Mouse (Mus musculus): ENCODE measurements around the gene Hnrnpa1. TPM values are rescaled to one million over a fixed set of nuclear protein-coding genes. Genes with fewer than 3 reads are reported as not detected.
A peak's percentile ranks its signal among the peaks of the same experiment; 100 is the strongest.
"Not testable (repeated sequence)": the region's sequence is repeated elsewhere in the genome, so short reads cannot be mapped to it uniquely, and the experiment has no call there.

The Hnrnpa1 gene
- total RNA-seq, 2 experiments from 2014 or later, result 295 to 303 TPM

DNA sequence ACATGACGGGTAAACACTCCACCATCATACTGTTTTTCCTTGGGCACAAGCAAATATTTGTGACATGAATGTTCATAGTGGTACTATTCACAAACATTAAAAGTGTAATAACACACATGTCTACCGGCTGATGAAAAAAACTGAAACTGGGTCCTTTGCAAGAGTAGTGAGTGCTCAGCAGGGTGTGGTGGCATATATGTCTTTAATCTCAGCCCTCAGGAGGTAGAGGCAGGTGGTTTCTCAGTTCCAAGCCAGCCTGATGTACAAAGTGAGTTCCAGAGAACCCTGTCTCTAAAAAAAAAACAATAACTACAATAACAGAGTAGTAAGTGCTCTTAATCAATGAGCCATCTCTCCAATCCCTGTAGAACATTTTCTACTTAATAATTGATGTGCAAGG lies 24.6 kb downstream of the Hnrnpa1 start:
- DNase-seq (ENCODE audit: low spot score in 2 of 2), result no peak

DNA sequence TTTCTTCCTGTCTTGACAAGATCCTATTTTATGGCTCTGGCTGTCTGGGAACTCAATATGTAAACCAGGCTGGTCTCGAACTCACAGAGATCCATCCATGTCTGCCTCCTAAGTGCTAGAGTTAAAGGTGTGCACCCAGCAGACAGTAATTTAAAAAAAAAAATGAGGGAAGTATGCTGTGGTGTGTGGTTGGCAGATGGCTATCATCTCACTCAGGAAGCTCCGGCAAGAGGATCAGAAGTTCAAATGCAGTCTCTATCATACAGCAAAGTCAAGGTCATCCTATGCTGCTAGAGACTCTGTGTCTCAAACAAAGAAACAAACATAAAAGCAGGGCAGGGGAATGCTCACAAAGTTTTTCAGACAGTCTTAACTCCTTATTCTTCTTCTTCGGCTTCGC lies 28.7 kb downstream of the Hnrnpa1 start:
- DNase-seq (ENCODE audit: low spot score in 2 of 2), result no peak

DNA sequence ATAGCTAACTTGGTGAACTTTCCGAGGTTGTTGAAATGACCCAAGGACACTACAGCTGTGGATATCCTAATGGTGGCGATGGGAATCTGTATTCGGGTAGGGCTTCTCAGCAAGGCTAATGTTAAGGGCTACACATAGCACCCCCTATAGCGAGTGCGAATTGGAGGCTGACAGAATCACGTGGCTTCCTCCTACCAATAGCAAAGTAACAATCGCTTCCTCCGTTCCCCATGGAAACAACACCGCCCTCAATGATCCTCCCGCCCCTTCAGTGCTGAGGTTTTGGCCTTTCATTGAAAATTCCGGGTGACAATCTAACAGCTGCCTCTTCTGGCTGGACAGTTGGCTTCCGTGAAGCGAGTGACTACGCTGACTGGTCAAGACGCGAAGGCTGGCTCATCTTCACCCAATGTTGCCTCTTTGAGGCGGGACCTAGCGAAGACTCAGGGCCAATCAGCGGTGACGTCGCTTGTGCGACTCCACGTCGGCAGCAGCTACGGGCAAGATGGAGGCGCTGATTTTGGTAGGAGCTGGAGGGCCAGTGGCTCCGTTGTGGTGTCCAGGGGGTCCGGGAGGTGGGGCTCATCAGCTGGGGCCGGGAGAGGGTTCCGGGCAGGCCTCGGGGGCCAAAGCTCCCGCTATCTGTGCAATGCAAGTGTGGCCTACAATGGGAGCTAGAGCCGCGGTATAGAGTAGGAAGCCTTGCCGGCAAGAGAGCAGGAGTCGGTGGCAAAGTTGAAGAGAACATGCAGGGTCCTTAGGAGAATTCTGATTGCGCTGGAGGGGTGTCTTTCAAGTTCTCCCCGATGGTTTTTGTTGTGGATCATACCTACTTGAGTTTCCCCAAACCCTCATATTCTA lies 32.4 kb downstream of the Hnrnpa1 start, which contains the start of gene Copz1:
TSS of gene Copz1 (plus strand) at position 296 of the 861 bp plus-strand sequence.
- peak; percentile 82 to 95 for DNase-seq (ENCODE audit: low spot score in 2 of 2)

DNA sequence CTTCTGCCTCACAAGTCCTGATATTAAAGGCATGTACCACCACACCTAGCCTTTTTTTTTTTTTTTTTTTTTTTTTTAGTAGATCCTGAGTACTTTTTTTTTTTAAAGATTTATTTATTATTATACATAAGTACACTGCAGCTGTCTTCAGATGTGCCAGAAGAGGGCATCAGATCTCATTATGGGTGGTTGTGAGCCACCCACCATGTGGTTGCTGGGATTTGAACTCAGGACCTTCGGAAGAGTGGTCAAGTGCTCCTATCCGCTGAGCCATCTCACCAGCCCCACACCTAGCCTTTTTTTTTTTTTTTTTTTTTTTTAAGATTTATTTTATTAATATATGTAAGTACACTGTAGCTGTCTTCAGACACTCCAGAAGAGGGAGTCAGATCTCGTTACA lies 35.7 kb downstream of the Hnrnpa1 start:
- not testable (repeated sequence) for DNase-seq (ENCODE audit: low spot score in 2 of 2)

DNA sequence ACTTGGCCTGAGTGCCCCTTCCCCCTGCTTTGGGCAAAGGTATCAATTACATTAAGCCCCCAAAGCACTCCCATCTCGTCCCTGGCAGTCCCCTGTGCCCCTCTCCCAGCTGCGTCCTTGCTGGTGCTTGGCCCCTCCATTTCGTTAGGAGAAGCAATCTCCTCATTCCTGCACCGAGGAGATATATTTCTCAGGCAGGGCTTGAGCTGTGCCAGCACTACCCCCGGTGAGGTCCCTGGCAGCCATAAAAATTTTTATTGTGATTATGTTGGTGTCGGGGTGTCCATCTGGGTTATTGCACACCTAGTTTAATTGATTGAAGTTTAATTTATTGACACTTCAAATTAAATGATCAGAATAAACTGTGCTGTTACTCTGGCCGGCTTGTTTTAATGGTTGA lies 37.7 kb downstream of the Hnrnpa1 start:
- no peak for DNase-seq (ENCODE audit: low spot score in 2 of 2)

DNA sequence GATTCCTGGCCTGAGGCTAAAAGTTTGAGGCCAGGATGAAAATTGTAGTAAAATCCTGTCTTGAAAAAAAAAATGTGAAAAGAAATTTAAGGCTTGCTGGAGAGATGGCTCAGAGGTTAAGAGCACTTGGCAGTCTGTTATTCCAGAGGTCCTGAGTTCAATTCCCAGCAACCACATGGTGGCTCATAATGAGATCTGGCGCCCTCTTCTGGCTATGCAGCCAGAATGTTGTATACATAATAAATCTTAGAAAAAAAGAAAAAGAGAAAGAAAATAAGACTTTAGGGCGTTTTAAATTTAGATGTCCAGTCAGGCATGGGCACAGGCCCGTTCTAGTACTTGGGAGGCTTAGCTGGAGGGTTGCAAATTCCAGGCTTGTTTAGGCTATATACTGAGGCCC lies 39.5 kb downstream of the Hnrnpa1 start:
- no peak for DNase-seq (ENCODE audit: low spot score in 2 of 2)

DNA sequence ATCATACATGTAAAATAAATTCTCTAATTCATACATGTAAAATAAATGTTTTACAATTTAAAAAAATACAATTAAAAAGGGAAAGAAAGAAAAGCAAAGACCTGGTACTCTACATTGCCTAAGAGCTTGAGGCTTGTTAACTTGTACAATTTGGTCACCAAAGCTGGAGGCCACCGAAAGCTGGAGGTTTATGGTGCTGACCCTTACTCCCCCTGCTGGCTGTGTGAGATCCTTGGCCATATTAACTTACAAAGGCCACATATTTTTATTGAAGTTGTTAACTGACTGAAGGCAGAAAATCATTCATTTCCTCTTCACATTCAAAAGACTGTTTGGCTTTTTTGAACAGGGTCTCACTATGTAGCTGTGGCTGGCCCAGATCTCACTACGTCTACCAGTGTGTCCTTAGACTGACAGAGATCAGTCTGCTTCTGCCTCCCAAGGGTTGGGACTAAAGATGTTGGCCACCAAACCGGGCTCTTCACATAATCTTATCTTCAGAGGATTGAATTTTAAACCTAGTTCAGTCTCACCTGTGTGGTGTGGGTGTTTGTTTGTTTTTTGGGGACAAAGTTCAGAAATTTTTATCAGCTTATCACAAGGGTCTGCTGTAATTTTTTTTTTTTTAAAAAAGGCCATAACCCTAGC lies 40.7 kb downstream of the Hnrnpa1 start:
- no peak for DNase-seq (ENCODE audit: low spot score in 2 of 2)

DNA sequence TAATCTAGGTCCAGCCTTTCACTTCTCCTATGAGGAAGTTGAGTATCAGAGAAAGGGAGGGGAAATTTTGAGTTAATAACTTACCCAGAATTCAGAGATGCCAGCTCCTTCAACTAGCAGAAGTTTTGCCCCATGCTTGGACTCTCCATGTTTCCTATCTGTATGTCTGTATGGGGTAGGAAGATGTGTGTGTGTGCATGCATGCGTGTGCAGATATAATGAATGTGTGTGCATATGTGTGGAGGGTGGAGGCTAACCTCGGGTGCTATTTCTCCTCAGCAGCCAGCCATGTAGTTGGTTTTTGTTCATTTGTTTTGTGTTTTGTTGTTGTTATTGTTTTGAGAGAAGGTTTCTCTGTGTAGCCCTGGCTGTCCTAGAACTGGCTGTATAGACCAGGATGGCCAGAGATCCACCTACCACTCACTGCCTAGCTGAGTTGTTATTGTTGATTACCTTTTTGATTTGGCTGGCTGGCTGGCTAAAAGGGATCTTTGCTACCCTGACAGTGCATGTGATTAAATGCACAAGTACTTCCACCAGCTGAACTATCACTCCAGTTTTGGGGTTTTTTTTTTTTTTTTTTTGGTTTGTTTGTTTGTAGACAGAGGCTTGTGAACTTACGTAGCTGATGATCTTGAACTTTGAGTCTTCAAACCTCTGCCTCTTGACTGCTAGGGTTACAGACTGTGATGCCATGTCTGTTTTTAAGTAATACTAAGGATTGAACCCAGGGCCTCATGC lies 41.4 kb downstream of the Hnrnpa1 start:
- DNase-seq (ENCODE audit: low spot score in 2 of 2), result no peak

DNA sequence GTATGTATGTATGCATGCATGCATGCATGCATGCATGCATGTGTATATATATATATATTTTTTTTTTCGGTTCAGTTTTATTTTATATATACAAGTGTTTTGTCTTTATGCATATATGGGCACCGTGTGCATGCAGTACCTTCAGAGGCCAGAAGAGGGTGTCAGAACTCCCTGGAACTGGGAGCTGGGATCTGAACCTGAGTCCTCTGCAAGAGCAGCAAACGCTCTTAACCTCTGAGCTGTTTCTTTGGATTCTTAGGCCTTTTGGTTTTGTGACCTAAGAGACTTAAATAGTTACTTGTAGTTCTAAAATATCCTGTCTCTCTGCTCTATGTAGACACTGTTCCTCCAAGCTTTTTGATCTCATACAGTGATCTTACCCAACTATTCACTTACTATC lies 43.8 kb downstream of the Hnrnpa1 start:
- no peak for DNase-seq (ENCODE audit: low spot score in 2 of 2)

DNA sequence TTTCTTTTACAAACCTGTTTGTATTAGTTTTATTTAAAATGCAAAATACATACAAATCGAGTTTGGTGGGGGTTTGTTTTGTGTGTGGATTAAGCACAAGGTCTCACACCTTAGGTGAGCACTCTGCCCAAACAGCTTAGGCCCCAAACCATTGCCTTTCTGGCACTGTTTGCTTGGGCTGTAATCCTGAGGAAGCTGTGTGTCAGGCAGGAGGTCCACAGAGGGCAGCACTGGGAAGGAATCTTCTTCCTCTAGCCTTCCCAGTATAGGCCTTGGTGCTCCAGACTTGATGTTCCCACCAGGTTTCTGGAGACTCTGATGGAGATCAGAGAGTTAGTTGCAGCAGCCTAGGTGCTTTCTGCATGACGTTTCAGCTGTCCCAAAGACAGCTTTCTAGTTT lies 44.4 kb downstream of the Hnrnpa1 start:
- no peak for DNase-seq (ENCODE audit: low spot score in 2 of 2)

DNA sequence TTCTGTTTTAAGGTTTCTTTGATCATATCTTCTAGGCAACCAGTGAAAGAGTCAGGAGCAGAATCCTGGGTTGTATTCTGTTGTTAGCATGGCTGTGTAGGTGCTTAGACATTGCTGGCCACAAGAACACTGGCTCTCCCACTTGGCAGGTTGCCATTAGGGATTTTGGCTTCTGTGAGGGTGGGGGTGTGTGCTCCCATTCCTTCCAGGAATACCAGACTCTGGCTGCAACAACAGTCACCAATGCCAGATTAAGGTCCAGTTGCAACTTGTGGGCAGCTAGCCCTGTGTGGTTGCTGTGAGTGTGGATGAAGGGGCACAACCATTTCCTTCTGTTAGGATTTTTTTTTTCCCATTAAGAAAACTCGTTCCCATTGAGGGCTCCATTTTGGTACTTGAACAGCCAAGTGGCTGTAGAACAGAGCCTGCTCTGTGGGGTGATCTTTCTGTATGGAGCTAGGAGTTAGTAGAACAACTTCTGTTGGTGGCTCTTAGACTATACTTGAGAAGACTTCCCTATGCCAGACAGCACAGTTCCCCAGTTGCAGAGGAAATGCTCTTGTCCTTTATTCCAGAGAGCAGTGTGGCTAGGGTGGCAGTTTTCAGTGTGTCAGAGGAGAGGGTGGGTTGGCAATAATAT lies 45.7 kb downstream of the Hnrnpa1 start:
- peak in 1 of 2 experiments; percentile 71 for DNase-seq (ENCODE audit: low spot score in 2 of 2)

DNA sequence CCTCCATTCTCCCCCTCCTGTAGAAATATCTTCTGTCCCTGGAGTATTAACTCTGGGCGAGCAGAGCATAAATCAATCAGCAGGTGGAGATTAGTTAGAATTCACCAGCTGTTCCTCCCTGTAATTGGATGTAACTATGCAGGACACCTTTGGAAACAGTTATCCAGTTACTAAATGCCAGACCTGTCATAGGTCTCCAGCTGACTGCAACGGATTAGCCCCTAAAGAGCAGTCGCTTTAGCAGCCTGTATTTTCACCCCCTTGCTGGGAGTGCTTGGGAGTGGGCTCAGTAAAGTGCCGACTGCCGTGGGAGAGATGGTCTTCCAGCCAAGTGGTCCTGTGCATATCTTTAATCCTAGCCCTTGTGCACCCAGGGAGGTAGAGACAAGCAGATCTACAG lies 49.4 kb downstream of the Hnrnpa1 start:
- no peak for DNase-seq (ENCODE audit: low spot score in 2 of 2)

DNA sequence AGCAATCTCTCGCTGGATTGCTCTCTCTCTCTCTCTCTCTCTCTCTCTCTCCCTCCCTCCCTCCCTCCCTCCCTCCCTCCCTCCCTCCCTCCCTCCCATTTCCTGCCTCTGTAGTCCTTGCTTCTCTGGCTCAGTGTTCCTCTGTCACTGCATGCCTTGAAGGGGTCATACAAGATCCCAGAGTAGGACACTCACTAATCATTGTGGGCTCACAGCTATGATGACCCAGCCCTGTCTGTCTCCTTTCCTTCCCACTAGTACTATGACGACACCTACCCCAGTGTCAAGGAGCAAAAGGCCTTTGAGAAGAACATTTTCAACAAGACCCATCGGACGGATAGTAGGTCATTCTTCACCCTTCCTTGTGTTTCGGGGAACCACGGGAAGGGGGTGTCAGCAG lies 50.2 kb downstream of the Hnrnpa1 start:
- DNase-seq (ENCODE audit: low spot score in 2 of 2), result no peak

DNA sequence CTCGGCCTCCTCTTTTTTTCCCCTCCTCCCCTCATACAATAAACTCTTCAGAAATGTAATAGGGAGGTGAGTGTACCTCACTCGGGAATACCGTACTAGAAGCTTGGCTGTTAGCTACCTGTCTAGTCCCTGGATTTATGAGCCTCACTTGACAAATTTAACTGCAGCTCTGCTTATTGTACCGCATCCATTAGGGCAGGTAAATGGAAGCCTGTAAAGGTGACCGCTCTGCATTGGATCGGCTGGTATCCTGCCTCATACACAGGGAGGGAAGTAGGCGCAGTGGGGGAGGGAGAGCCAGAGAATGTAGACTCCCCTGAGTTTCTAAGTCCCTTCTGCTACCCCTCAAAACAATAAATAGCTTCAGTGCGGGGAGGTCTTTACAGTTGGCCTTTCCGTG lies 50.6 kb downstream of the Hnrnpa1 start:
- no peak for DNase-seq (ENCODE audit: low spot score in 2 of 2)

DNA sequence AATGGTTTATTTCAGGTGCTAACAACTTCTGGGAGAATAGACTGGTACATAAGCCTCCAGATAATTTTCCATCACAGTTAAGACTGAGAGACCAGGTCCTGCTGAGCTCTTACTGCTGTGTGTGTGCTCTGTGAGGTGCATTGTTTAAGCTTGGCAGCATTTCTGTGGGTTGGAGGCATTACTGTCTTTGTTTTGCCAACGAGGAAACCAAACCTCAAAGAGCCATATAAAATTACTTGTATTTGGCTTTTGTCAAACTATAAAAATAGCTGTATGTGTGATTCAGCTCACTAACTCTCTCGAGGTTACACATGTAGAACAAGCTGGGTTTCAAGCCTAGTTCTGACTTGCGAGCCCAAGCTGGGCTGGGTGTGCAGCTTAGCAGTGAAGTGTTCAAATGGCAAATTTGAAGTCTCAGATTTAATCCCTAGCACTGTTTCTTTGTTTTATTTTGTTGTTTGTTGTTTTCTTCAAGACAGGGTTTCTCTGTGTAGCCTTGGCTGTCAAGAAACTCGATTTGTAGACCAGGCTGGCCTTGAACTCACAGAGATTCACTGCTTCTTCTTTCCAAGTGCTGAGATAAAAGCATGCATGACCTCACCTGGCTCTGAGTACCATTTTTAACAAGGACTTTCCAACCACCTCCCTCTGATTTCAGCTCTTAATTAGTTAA lies 52.6 kb downstream of the Hnrnpa1 start:
- DNase-seq (ENCODE audit: low spot score in 2 of 2), result no peak

DNA sequence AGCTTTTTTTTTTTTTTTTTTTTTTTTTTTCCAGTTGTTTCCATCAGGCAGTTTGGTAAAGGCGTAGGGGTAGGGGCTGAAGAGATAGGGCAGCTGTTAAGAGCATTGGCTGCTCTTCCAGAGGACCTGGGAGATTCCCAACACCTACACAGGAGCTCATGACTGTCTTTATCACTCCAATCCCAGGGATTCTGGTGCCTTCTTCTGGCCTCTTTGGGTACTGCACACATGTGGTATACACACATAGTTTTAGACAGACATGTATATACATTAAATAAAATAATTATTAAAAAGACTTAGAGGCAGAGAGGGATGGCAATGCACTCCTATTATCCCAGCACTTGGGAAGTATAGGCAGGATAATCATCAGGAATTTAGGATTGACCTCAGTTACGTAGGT lies 53.1 kb downstream of the Hnrnpa1 start:
- DNase-seq (ENCODE audit: low spot score in 2 of 2), result no peak

DNA sequence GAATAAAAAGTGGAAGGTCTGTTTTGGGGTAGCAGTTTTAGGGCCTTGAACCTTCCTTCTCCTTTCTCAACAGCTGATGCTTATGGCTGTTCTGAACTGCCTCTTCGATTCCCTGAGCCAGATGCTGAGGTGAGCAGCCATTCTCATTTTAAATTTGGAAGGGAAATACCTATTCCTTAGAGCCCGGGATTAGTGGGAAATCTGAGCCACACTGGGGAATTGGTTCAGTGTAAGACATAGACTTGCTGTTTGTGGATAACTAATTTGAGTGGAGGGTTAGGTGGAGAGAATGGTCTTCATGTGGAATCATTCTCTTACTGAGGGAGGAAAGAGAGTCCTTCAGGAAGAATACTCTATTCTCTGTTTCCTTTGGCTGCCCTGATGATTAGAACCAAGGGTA lies 54.4 kb downstream of the Hnrnpa1 start:
- no peak for DNase-seq (ENCODE audit: low spot score in 2 of 2)

DNA sequence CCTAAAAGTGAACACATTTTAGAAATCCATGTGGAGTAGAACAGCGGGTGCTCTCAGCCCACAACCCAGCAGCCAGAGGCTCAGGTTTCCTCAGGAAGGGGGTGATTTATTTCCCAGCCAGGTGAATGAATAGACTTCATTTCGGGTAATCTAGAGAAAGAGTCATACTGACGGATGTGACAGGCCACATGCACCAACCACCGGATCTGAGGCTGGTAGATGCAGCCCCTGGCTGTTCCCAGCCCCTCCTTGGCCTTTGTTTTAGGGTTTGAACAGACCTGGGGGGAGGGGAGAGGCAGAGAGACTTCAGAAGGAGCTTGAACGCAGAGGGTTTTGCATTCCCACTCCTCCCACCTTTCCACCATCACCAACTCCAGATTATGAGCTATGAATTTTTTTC lies 55.6 kb downstream of the Hnrnpa1 start:
- no peak for DNase-seq (ENCODE audit: low spot score in 2 of 2)
